Mouse (Mus musculus) intestine, embryonic 16.5 days (tissue): ENCODE measurements around the gene Gadl1. TPM values are rescaled to one million over a fixed set of nuclear protein-coding genes. Genes with fewer than 3 reads are reported as not detected.

Experiments
- ATAC-seq: fragments of 200-750 bp; cut with Nextera tagmentation; 2 replicates; pipeline ENCODE4 v1.8.0; 2017; ENCODE audit warnings: moderate TSS enrichment, moderate library complexity
- H3K27ac ChIP-seq: fragments of 300-500 bp; sonication (generic); 2 replicates; pipeline ENCODE4 v1.5.1; 2014; ENCODE audit warnings: mild to moderate bottlenecking, low read length
- H3K27me3 ChIP-seq: fragments of 300-500 bp; sonication (generic); replicated peaks from 2 replicates; pipeline ENCODE4 v1.6.1; 2014; ENCODE audit warnings: low read length, control low read depth, mixed read lengths; ENCODE audit not compliant: control insufficient read depth, insufficient read depth
- H3K36me3 ChIP-seq: fragments of 300-500 bp; sonication (generic); 2 replicates; pipeline ENCODE4 v1.6.1; 2014; ENCODE audit warnings: low read length, control low read depth; ENCODE audit not compliant: control insufficient read depth, insufficient read depth
- H3K4me1 ChIP-seq: fragments of 300-500 bp; sonication (generic); 2 replicates; pipeline ENCODE4 v1.6.1; 2014; ENCODE audit warnings: low read length, control low read depth, mixed read lengths; ENCODE audit not compliant: control insufficient read depth, insufficient read depth
- H3K4me2 ChIP-seq: fragments of 300-500 bp; sonication (generic); 2 replicates; pipeline ENCODE4 v1.6.1; 2014; ENCODE audit warnings: low read depth, low read length, control low read depth
- H3K4me3 ChIP-seq: fragments of 300-500 bp; sonication (generic); 2 replicates; pipeline ENCODE4 v1.5.1; 2014; ENCODE audit warnings: mild to moderate bottlenecking, low read length
- H3K9ac ChIP-seq: fragments of 300-500 bp; sonication (generic); 2 replicates; pipeline ENCODE4 v1.6.1; 2014; ENCODE audit warnings: low read depth, low read length
- H3K9me3 ChIP-seq: fragments of 300-500 bp; sonication (generic); 2 replicates; pipeline ENCODE4 v1.6.1; 2016; ENCODE audit warnings: low read length, control low read depth; ENCODE audit not compliant: control insufficient read depth
- WGBS: fragments of 180-500 bp; shearing (Covaris S2); extraction: QIAGEN DNeasy Blood & Tissue Kit; methylation state at CpG from one replicate; pipeline ENCODE4 v1.1.7; 2014; 5-methylcytosine and 5-hydroxymethylcytosine counted together
- polyA plus RNA-seq: library from polyadenylated mRNA; unstranded; fragments of >200 nt; fragmentation: Nextera tagmentation; extraction: Ambion mirVana; gene quantifications from 2 replicates; pipeline ENCODE4 v1.2.1, GENCODE M21; 2015

Gadl1 gene
- polyA plus RNA-seq, 1 experiment from 2014 or later = 0.21 TPM

DNA sequence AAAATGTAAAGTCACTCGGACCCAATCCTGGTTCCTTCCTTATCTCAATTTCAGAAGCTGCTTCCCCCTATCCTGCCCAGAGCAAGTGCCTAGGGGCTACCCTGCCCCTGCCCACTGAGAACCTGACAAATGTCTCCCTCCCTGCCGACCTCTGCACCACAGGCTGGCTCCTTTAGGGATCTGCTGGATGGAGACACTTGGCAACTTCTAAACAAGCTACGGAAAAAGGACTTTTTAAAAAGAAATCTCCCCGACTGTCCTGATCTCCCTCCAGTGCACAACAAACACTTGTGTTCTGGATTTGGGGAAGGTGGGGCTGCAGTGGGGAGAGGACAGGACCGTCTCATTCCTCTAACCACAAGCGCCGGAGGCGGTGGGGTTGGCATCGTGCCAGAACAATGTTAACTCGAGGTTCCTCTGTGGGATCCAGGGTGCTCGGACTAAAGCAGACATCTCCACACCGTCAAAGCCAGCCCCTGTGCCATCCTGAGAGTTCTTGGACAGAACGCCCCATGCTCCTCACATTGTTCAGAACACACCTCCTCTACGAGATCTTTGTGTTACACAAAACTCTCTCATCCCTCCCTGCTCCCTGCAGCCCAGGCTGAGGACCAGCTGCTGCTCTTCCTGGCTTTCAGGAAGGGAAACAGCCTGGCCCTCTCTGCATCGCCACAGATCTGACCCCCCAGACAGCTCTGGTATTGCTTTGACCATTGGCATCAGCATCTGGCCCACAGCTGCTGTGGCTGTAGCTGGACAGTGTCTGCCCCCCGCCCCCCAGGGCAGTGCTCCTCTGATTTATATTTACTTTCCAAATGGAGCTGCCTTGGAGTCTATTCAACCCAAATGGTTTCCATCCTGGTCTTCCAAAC is 189.7 kb downstream of the Gadl1 start:
- ATAC-seq = peak; percentile 76

GRCm38 (mm10) chr9:116099596-116099993 is 190.3 kb downstream of the Gadl1 start:
- H3K4me1 ChIP-seq = peaks cover 13% of the 10 kb centered on the region
- H3K27ac ChIP-seq = peak overlapping the region; percentile 60
- ATAC-seq = 0 out of 2 replicates have a peak, but pooled peaks have one; percentile 21
- H3K4me2 ChIP-seq = no peak overlapping the region
- no peak overlapping the region for H3K9ac ChIP-seq
- no peak overlapping the region for H3K4me3 ChIP-seq
- peaks cover 16% of the 10 kb centered on the region for H3K36me3 ChIP-seq
- H3K27me3 ChIP-seq = no peaks in the 10 kb centered on the region
- 53% methylated on average over 6 of the region's 6 CpGs for WGBS
- H3K9me3 ChIP-seq = no peaks in the 10 kb centered on the region

More for the DNA sequence above, 189.7 kb downstream of the Gadl1 start:
- peaks cover 13% of the 10 kb centered on the region for H3K4me1 ChIP-seq
- WGBS = 44% methylated on average over 16 of the region's 16 CpGs
- H3K36me3 ChIP-seq = peaks cover 16% of the 10 kb centered on the region
- no peaks in the 10 kb centered on the region for H3K27me3 ChIP-seq
- no peaks in the 10 kb centered on the region for H3K9me3 ChIP-seq
- H3K27ac ChIP-seq = peak overlapping the region; percentile 60
- H3K9ac ChIP-seq = no peak overlapping the region
- no peak overlapping the region for H3K4me3 ChIP-seq
- no peak overlapping the region for H3K4me2 ChIP-seq

DNA sequence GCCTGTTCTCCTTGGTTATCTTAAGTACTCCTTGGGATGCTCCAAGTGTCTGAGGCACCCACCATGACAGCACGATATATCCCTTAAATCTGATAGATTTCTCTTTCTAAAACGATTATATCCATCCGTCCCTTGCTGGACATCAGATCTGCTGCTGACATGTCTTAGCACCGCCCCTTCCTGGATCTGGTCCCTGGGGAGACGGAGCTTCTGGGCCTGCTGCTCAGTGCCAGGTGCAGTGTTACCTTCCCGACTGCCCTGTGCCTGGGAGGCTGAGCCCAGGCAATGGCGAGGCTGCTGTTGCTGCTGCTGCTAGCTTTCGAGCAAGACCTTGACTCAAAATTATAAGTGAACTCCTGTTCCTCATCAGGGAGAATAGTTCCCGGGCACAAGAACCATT is 190.8 kb downstream of the Gadl1 start:
- H3K36me3 ChIP-seq = peaks cover 19% of the 10 kb centered on the region
- no peak for ATAC-seq
- H3K4me3 ChIP-seq = no peak overlapping the region
- H3K27ac ChIP-seq = no peak overlapping the region
- 75% methylated on average over 9 of the region's 9 CpGs for WGBS
- H3K9ac ChIP-seq = no peak overlapping the region
- H3K4me2 ChIP-seq = no peak overlapping the region
- no peaks in the 10 kb centered on the region for H3K27me3 ChIP-seq
- H3K4me1 ChIP-seq = peaks cover 13% of the 10 kb centered on the region
- no peaks in the 10 kb centered on the region for H3K9me3 ChIP-seq

DNA sequence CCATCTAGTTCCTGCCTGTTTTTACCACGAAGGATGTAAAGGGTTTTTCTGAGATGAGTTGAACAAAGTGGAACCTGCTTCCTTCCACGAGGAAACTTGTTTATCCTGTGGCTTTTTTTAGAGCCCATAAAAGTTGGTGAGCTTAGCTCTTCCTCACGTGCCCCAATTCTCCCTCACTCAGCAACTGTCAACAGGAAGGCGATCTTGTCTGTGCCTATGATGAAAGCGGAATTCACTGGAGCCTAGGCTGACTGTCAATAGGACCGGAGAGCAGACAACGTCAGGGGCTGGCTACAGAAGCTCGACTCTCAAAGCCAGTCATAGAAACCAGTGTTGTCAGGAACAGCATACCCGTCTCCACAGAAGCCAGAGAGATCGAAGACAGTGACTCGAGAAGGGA is 192.6 kb downstream of the Gadl1 start:
- H3K9me3 ChIP-seq = peaks cover 5% of the 10 kb centered on the region; the same call in 1 of the 2 replicates
- no peak overlapping the region for H3K27ac ChIP-seq
- H3K4me3 ChIP-seq = no peak overlapping the region
- H3K9ac ChIP-seq = no peak overlapping the region
- peaks cover 13% of the 10 kb centered on the region for H3K4me1 ChIP-seq
- ATAC-seq = no peak
- H3K36me3 ChIP-seq = peaks cover 26% of the 10 kb centered on the region
- 64% methylated on average over 11 of the region's 11 CpGs for WGBS
- no peak overlapping the region for H3K4me2 ChIP-seq
- no peaks in the 10 kb centered on the region for H3K27me3 ChIP-seq

DNA sequence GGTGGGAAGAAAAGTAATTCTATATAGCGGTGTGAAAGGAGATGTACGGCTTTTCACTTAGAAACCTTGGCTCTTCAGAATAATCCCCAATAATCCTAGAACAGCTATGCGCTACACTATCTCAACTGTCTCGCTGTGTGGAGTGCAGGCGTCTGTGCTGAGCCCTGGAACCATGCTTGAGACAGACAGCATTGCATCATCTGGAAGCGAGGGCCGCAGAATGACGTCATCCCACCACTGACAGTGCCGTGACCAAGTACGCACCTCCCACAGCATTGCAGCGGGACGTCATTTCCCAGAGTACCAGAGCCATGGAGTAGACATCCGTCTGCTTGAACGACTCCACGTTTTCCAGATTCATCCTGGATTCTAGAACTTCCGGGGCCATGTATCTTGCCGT is 195.5 kb downstream of the Gadl1 start:
- H3K9ac ChIP-seq = no peak overlapping the region

DNA sequence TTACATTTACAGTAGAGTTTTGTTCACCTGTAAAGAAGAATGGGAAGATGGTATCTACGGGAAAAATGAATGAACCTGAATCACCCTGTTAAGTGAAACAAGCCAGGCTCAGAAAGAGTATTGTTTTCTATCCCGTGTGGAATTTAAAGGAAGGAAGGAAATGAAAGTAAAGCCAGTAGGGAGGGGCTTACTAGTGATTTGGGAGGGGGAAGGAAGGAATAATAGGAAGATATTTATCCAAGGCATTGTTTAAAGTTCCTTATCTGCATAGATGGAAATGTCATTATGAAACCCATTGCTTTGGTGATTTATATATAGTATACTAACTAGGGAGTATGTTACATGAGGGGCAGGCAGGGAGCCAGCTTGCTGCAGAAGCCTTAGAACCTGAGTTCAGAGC is 199.5 kb downstream of the Gadl1 start:
- WGBS = 84% methylated on average over 2 of the region's 2 CpGs
- no peak overlapping the region for H3K4me3 ChIP-seq
- ATAC-seq = no peak
- H3K9ac ChIP-seq = no peak overlapping the region
- H3K9me3 ChIP-seq = peaks cover 5% of the 10 kb centered on the region; the same call in 1 of the 2 replicates
- H3K4me2 ChIP-seq = no peak overlapping the region
- H3K36me3 ChIP-seq = peaks cover 27% of the 10 kb centered on the region
- H3K27me3 ChIP-seq = no peaks in the 10 kb centered on the region
- H3K27ac ChIP-seq = no peak overlapping the region
- no peaks in the 10 kb centered on the region for H3K4me1 ChIP-seq

More for the DNA sequence above, 195.5 kb downstream of the Gadl1 start:
- no peak overlapping the region for H3K4me2 ChIP-seq
- no peaks in the 10 kb centered on the region for H3K27me3 ChIP-seq
- peaks cover 39% of the 10 kb centered on the region for H3K36me3 ChIP-seq
- WGBS = 90% methylated on average over 17 of the region's 17 CpGs
- no peak overlapping the region for H3K27ac ChIP-seq
- H3K9me3 ChIP-seq = peaks cover 5% of the 10 kb centered on the region; the same call in 1 of the 2 replicates
- H3K4me3 ChIP-seq = no peak overlapping the region
- H3K4me1 ChIP-seq = peaks cover 3% of the 10 kb centered on the region; the same call in 1 of the 2 replicates
- ATAC-seq = no peak

DNA sequence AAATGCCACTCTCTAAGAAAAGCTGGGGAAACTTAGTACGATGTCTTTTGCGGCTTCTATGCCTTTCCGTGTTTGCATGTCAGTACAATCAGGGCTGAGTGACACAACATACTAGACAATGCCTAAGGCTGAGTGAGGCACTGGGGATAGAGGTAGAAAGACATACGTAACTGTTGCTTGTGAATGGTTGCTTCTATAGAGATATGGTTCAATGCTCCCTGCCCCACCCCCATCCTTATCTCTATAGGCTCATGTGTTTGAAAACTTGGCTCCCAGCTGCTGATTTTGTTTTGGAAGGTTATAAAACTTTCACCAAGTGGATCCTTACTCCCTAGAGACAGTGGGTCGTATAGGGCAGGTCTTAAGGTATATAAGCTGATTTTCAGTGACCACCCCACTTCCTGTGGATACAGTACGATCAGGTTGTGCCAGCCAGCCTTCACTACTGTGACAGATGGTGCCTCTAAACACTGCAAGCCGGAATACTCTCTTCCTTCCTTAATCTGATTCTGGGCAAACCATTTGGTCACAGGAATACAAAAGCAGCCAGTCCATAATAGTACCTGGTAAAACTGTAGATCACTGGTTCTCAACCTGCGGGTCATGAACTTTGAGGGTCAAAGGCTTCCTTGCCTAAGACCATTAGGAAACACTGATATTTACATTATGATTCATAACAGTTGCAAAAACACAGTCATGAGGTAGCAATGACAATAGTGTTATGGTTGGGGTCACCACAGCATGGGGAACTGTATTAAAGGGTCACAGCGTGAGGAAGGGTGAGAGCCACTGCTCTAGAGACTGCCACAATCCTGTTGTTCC is 202.1 kb downstream of the Gadl1 start:
- Histone ChIP-seq H3K36me3 (peaks cover 19% of the 10 kb centered on the region), H3K4me1 (no peaks in the 10 kb centered on the region), H3K9ac (no peak overlapping the region), H3K9me3 (peaks cover 2% of the 10 kb centered on the region; the same call in 1 of the 2 replicates), H3K27ac (no peak overlapping the region), H3K4me3 (no peak overlapping the region), H3K27me3 (no peaks in the 10 kb centered on the region), H3K4me2 (no peak overlapping the region)
- WGBS = 80% methylated on average over 9 of the region's 9 CpGs
- ATAC-seq = no peak

DNA sequence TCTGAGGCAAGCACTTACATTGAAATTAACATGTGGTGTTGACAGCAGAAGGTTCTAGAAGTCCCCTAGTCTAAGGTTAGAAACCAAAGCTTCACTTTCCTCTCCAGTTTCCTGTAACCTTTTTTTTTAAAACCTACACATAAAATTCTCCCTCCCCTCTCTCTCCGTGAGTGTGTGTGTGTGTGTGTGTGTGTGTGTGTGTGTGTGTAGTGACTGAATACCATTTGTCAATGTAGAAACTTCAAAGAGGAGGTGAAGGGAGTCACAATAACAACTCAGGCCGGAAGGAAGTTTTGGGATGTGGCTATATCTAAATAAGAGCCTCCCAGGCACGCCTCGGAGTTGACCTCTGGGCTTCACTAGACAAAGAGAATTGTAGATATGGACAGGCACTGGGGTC is 205.1 kb downstream of the Gadl1 start:
- Histone ChIP-seq H3K9ac (no peak overlapping the region), H3K27ac (no peak overlapping the region), H3K27me3 (no peaks in the 10 kb centered on the region), H3K4me2 (no peak overlapping the region), H3K36me3 (peaks cover 15% of the 10 kb centered on the region), H3K9me3 (no peaks in the 10 kb centered on the region), H3K4me3 (no peak overlapping the region), H3K4me1 (no peaks in the 10 kb centered on the region)
- WGBS = 30% methylated on average over 4 of the region's 4 CpGs
- no peak for ATAC-seq

- no peak overlapping the region for H3K9ac ChIP-seq
- H3K36me3 ChIP-seq = peaks cover 7% of the 10 kb centered on the region; the same call in 1 of the 2 replicates
- H3K27ac ChIP-seq = no peak overlapping the region
- no peaks in the 10 kb centered on the region for H3K4me1 ChIP-seq
- no peaks in the 10 kb centered on the region for H3K9me3 ChIP-seq
- ATAC-seq = no peak
- no peaks in the 10 kb centered on the region for H3K27me3 ChIP-seq
- no peak overlapping the region for H3K4me3 ChIP-seq
- WGBS = 87% methylated on average over 7 of the region's 7 CpGs
- no peak overlapping the region for H3K4me2 ChIP-seq
Measured at GRCm38 (mm10) chr9:116115875-116116274, 206.6 kb downstream of the Gadl1 start.
